Mouse (Mus musculus) frontal cortex, postnatal 36 days (tissue): Measurements from ENCODE around the gene Chic1.
A peak's percentile ranks its signal among the peaks of the same experiment; 100 is the strongest.

Source experiments
- DNase-seq, 2 experiments: peaks; one replicate each; pipeline ENCODE4 v3.0.0; 2022; ENCODE audit warnings: low spot score in 2 of 2

Gene Chic1

GRCm38 (mm10) chrX:103432293-103432692 lies 76.0 kb downstream of the Chic1 start:
- DNase-seq: no peak

- no peak for DNase-seq
Observed at GRCm38 (mm10) chrX:103438023-103438422, 81.7 kb downstream of the Chic1 start.

DNA sequence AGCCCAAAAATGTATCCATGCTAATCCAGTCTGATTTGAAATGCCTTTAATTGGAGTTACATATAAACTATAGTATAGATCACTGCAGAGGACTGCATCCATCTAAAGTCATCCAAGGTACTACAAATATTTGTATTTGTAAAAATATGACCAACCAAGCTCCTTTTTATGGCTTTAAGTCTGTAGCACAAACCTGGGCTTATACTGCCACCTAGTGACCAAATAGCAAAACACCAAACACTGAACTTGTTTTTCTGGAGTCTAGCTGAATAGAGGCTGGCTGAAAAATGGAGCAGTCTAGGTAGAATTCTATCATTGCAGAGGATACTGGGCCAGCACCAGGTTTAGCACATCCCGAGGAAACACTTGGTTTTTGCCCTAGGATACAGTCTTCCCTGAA lies 84.5 kb downstream of the Chic1 start:
- peak in 1 of 2 experiments; percentile 16 for DNase-seq

- peak in 1 of 2 experiments; percentile 12 for DNase-seq
Observed at GRCm38 (mm10) chrX:103443755-103444154, 87.5 kb downstream of the Chic1 start.
